Mouse (Mus musculus) megakaryocyte, embryonic 14.5 days (primary cell): Measurements from ENCODE around the gene Atp2b4.

ENCODE experiments used
- FLI1 ChIP-seq: IDR thresholded peaks from 2 replicates; pipeline ENCODE4 v1.6.1; 2012; ENCODE audit warnings: low read length, inconsistent platforms, mixed read lengths
- GATA1 ChIP-seq: IDR thresholded peaks from 3 replicates; pipeline ENCODE4 v1.6.1; 2012; ENCODE audit warnings: mixed read lengths, low read length, inconsistent platforms, borderline replicate concordance

GRCm38 (mm10) chr1:133671801-133672200 lies 129.0 kb downstream of the Atp2b4 start:
- TF ChIP-seq GATA1 (no peak), FLI1 (no peak)
